Mouse (Mus musculus) layer of hippocampus, postnatal 10 days (tissue): Measurements from ENCODE around the gene Dpysl4. TPM values are rescaled to one million over a fixed set of nuclear protein-coding genes. Genes with fewer than 3 reads are reported as not detected.

Experiments used
- DNase-seq, 2 experiments: peaks; one replicate each; pipeline ENCODE4 v3.0.0; 2021; ENCODE audit warnings: low spot score in 2 of 2
- long read RNA-seq: library from polyadenylated mRNA; stranded (forward); transcript quantifications from one replicate; pipeline ENCODE4 v2.0.0, GENCODE M21; 2023
- total RNA-seq, 2 experiments: library from RNA; stranded (reverse); gene quantifications; 2 replicates each; pipeline ENCODE4 v1.2.3; 2021

Gene Dpysl4
- total RNA-seq: 100 to 1,000 TPM; 117 to 125 TPM
- long read RNA-seq, transcript Dpysl4-201 (14 exons, 3,552 nt): major isoform, 93 of 120 reads
- long read RNA-seq, partial matches to known transcripts: 21 of 120 reads
- long read RNA-seq, other reads (novel, unspliced or antisense): 6 of 120 reads

- peak; percentile 87 to 89 for DNase-seq
Observed at GRCm38 (mm10) chr7:139085629-139086194, at the start of gene Dpysl4. Gene Dpysl4, plus strand, starts transcription at chr7:139086001.

- no peak for DNase-seq
Observed at GRCm38 (mm10) chr7:139063406-139063805, 22.4 kb upstream of the Dpysl4 start.

DNA sequence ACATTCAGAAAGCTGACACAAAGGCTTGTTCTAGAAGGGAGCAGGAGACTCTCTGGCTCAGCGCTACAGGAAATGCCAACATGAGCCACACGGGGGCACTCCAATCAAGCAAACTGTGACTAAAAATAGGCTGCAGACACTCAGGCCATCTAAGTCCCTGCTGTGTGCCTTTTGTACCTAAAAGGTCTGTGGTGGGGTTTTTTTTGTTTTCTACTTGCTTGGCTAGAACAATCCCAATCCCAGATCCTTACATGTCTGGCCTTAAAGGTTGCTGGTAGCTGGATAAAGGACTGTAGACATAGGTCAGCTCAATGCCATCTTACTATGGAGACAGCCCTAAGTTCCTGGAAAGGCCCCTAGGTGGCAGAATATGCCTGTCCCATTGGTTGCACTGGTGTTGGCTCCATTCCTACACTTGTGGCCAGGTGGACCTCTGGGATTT is 17.6 kb upstream of the Dpysl4 start:
- peak; percentile 92 to 93 for DNase-seq

DNA sequence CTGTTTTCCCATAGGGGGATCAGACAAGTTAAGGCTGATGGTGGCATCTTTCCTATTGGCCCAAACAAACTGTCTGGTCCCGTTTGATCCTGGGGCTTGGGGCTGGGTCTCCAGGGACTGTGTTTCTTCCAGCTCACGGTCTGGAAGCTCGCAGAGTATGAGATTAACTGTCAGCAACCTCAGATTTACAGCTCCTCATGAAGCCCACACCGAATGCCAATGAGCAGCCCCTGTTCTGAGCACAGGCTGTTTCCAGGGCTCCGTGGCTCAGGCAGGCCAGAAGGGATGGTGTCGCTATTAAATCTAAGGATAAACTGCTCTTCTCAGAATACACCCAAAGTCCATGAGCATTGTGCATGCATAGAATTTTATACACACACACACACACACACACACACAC is 11.6 kb upstream of the Dpysl4 start:
- DNase-seq: no peak

DNA sequence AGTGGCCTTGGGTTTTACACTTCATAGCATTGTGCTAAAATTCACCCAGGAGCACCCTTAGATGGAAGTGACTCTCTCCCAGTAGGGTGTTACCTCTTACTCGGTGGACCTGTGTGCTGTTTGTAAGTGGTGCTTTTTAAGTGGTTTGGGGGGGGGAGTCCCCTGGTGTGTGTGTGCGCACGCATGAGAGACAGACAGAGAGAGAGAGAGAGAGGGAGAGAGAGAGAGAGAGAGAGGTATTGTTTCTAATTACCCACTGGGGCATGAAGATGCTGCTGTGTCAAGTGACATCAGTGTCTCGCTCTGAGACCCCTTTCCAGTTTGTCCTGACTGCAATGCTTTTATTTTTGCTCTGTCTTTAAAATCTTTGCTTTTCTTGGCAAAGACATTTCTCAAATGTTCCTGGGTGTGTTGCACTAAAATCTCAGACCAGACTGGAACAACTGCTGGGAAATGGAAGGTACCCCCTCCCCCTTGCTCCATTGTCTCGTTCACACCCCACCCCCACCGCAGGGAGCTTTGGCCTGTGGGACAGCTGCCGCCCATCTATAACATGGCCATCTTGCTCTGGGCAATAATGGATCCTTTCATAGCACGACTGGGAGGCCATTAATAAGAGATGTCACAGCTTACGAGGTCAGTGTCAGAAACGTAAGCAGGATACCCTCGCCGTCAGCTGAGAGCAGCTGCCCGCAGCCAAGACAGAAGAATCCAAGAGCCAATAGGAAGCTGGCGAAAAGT is 10.6 kb upstream of the Dpysl4 start:
- no peak for DNase-seq

GRCm38 (mm10) chr7:139077283-139077682 is 8.5 kb upstream of the Dpysl4 start:
- no peak for DNase-seq

DNA sequence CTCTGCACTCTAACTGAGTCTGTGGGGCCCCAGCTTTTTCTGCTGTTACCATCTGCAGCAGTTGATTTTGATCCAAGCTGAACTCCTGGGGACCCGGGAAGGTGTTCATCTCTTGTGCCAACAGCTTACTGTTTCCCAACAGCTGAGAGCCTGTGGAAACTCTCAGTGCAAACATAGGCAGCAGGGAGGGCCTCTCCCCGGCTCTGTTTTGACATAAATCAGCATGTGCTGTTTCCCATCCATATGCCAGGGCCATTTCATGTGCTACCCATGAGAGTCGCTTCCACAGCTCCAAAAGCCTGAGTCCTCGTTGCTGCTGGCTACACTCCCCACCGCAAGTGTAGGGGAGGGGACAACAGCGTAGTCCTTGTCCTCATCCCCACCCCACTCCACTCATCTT is 7.6 kb upstream of the Dpysl4 start:
- DNase-seq: no peak

DNA sequence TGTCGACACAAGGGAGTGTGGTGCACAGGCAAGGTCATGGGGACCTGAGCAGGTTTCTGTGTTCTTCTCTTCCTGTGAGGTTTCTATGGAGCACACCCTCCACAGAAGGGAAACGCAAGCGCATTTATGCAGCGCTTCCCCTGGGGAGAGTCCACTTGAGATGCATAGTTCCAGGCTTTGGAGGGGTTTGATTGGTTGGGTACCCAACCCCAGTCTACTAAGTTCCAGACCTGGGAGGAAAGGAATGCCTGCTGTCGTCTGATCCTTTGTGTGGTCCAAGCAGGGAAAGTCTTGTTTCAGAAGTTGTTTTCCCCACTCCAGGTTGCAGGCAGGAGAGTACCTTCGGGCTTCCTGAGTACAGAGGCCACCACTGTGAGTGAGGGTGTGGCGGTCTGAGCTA is 6.7 kb upstream of the Dpysl4 start:
- no peak for DNase-seq

DNA sequence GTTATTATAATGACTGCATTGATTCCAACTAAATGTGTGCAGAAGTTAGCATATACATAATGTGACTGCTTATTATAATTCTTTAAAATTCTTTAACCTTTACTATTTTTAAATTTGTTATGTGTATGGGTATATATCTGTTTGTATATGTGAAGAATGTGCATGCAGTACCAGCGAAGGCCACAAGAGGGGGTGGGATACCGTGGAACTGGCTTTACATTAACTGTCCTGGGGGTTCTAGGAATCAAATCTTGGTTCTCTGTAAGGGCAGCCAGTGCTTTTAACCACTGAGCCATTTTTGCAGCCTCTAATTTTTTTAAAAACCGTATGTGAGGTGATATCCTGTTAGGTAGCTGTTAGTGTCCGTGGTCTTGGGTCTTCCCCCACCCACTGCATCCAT is 5.1 kb upstream of the Dpysl4 start:
- no peak for DNase-seq

GRCm38 (mm10) chr7:139081158-139081557 is 4.6 kb upstream of the Dpysl4 start:
- no peak for DNase-seq

- DNase-seq: no peak
Observed at GRCm38 (mm10) chr7:139082281-139082680, 3.5 kb upstream of the Dpysl4 start.

GRCm38 (mm10) chr7:139084316-139084715 is 1.5 kb upstream of the Dpysl4 start:
- DNase-seq: no peak

DNA sequence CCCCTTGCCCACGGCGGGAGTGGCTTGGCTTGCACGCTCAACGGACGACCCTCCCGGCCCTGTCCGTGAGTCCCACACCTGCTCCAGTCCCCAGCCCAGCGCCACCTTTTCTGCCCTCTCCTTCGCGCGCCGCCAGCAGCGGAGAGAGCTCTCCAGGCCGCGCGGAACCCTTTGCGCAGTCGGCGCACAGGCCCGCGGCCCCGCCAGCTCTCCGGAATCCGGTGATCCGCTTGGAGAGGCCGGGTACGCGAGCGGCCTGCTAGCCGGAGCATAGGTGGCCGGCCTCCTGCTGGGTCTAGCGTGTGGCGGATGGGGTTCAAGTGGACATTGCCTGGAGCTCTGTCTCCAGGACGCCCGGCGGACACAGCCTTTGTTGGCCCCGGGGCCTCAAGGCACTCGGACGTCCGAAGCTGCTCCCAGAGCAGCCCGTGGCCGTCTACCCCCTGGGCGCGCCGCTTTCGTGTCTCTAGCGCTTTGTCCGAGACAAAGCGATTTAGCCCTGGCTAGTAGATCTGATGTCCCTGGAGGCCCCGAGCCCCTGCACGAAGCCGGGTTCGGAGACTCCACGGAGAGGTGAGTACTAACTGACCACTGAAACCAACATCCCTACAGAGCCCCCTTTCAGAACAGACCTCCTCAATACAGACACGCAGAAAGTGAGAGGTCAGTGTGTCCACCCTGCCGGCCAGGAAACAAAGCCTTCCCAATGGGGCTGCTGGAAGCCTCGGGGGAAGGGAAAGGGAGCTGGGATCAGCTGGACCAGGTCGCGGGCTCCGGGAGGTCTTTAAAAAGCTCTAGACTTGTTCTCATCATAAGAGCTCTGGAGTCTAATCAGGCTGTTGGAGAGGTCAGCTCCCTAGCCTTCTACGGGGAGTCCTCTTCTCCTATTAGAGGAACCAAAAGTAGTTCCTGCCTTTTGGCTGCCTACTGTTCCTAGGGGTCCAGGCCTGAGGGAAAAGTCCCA is 676 bp downstream of the Dpysl4 start:
- no peak for DNase-seq

- DNase-seq: peak in 1 of 2 experiments; percentile 60
Observed at GRCm38 (mm10) chr7:139087801-139088200, 2.0 kb downstream of the Dpysl4 start.

DNA sequence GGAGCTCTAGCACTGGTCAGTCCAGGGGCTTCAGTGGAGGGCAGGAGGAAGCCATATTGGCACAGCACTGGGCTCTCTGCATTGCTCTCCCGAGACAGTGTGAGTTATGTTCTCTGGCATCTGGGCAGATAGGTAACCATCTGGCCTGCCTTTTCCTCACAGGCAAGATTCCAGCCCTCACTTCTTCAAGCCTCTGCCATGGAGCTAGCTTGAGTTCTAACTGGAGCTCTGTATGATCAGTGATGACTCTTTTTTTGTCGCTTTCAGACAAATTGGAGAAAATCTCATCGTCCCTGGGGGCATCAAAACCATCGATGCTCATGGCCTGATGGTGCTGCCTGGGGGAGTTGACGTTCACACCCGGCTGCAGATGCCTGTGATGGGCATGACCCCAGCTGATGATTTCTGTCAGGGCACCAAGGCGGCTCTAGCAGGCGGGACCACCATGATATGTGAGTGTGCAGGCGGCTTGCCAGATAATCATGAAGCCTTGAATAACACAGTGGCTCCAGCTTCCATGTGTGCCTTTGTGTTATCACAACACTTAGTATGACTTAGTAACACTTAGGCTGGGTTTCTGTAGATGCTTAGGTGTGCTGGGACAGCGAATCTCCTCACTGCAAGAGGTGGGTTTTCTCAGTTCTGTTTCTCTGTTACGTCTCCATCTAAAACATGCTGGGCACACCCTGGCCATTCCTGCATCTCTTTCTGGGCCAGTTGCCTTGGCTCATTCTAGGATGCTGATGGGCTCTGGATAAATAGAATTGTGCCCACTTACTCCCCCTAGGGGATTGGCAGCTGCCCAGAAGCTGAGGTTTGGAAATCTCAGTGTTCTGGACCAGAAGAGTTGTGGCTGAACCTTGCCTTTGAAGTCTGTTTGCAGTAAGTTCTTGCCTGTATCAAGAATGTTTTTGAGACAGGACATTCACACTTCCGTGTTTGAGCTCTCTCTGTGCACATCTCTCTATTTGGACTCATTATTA is 4.4 kb downstream of the Dpysl4 start:
- DNase-seq: peak; percentile 77 to 84

- no peak for DNase-seq
Observed at GRCm38 (mm10) chr7:139091681-139092080, 5.9 kb downstream of the Dpysl4 start.

GRCm38 (mm10) chr7:139092676-139093075 is 6.9 kb downstream of the Dpysl4 start:
- no peak for DNase-seq

- peak in 1 of 2 experiments; percentile 44 for DNase-seq
Observed at GRCm38 (mm10) chr7:139093124-139093523, 7.3 kb downstream of the Dpysl4 start.

DNA sequence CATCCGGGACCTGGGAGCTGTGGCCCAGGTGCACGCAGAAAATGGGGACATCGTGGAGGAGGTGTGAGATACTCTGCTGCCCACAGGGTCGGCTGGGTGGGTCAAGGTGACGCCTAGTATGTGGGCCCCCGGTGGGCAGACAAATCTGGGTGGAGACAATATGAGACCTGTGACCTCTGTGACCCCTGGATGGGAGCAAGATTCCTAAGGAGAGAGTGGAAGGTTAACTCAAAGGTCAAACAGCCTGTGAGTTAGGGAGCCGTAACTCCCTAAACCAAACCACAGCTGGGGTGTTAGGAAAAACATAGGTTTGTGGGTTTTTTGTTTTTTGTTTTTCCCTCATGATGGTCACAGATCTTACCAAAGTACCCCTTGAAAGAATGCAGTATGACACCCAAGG is 8.0 kb downstream of the Dpysl4 start:
- no peak for DNase-seq

DNA sequence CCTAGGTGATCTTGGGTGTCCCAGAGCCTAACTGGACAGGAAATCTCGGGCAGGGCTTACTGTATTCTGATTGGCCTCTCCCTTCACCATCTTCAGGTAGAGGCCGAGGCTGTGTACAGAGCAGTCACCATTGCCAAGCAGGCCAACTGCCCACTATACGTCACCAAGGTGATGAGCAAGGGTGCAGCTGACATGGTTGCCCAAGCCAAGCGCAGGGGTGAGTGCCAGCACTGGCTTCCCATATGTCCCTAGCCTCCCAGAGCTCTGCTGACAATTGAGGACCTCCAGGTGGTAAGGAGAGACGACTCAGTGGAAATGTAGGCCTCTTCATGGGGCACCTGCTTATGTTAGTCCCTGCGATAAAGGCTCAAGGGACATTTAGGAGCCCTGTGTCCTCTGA is 9.0 kb downstream of the Dpysl4 start:
- no peak for DNase-seq
